Mouse (Mus musculus) brain, embryonic 14.5 days (tissue): Measurements from ENCODE around the gene Oaz1.

Source experiments
- CTCF ChIP-seq: fragments of 200-500 bp; IDR thresholded peaks from 2 replicates; pipeline ENCODE4 v1.5.1; 2012; ENCODE audit warnings: inconsistent platforms, mild to moderate bottlenecking, moderate library complexity, borderline replicate concordance; ENCODE audit not compliant: insufficient read depth, insufficient read length; ENCODE audit errors: extremely low read depth
- POLR2A ChIP-seq: fragments of 200-500 bp; IDR thresholded peaks from 2 replicates; pipeline ENCODE4 v1.6.1; 2012; ENCODE audit warnings: mild to moderate bottlenecking, inconsistent platforms, borderline replicate concordance; ENCODE audit not compliant: poor library complexity, insufficient read depth, insufficient read length, severe bottlenecking; ENCODE audit errors: extremely low read depth

DNA sequence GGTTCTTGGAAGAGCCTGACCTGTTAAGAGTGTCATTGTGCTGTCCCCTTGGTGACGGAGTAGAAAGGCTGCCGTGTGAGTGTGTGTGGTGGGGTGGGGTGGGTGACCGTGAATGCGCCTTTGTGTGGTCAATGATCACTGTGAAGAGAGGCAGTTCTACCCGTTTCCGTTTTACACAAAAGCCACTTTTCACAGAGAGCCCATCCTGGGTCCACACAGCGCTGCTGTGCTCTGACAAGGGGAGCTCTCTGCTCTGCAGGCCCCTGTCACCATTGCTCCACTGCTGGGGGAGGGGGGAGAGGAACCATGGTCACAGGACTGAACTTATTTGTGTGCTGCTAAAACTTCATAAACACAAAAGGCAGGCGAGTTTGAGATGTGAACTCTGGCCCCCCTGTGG is 30.9 kb downstream of the Oaz1 start:
- TF ChIP-seq CTCF, result no peak
- no peak for TF ChIP-seq POLR2A
